Mouse (Mus musculus): ENCODE data around the gene Olfr539. TPM values are rescaled to one million over a fixed set of nuclear protein-coding genes. Genes with fewer than 3 reads are reported as not detected.
"Not testable (repeated sequence)": the region's sequence is repeated elsewhere in the genome, so short reads cannot be mapped to it uniquely, and the experiment has no call there.

Olfr539 gene
- total RNA-seq (2021) (under 1 TPM in 1 of 2 experiments, not detected in 1; 0.03 TPM), polyA plus RNA-seq (2012; rRNA removed) (not detected in 2 replicates)
- long read RNA-seq: 0 reads

GRCm38 (mm10) chr7:140659630-140660029 lies at the start of gene Olfr539:
Gene Olfr539, plus strand, starts transcription at chr7:140659930.
- no peak for DNase-seq

- not testable (repeated sequence) for DNase-seq
Measured at GRCm38 (mm10) chr7:140628670-140629069, 31.1 kb upstream of the Olfr539 start, which contains the start of gene Olfr61. Gene Olfr61, plus strand, starts transcription at chr7:140628970.

GRCm38 (mm10) chr7:140630559-140630958 lies 29.2 kb upstream of the Olfr539 start:
- no peak for DNase-seq

GRCm38 (mm10) chr7:140646152-140646551 lies 13.6 kb upstream of the Olfr539 start, which contains the start of gene Olfr53:
Gene Olfr53, plus strand, starts transcription at chr7:140646452.
- DNase-seq: no peak

GRCm38 (mm10) chr7:140670693-140671092 lies 11.0 kb downstream of the Olfr539 start:
- DNase-seq: not testable (repeated sequence)

GRCm38 (mm10) chr7:140675863-140676262 lies 16.1 kb downstream of the Olfr539 start:
- no peak for DNase-seq

- not testable (repeated sequence) for DNase-seq
Measured at GRCm38 (mm10) chr7:140679591-140679990, 19.9 kb downstream of the Olfr539 start.

- DNase-seq: no peak
Measured at GRCm38 (mm10) chr7:140681651-140682050, 21.9 kb downstream of the Olfr539 start, which contains the start of gene Olfr45. Gene Olfr45, plus strand, starts transcription at chr7:140681951.

GRCm38 (mm10) chr7:140696967-140697366 lies 37.2 kb downstream of the Olfr539 start, which contains the start of gene Olfr541:
Gene Olfr541, plus strand, starts transcription at chr7:140697267.
- DNase-seq: no peak

GRCm38 (mm10) chr7:140706348-140706747 lies 46.6 kb downstream of the Olfr539 start:
- no peak for DNase-seq

GRCm38 (mm10) chr7:140707536-140708284 lies 48.0 kb downstream of the Olfr539 start:
- DNase-seq: peak; percentile 3

GRCm38 (mm10) chr7:140717155-140718055 lies 57.7 kb downstream of the Olfr539 start:
- DNase-seq: peak; percentile 47

- peak; percentile 6 for DNase-seq
Measured at GRCm38 (mm10) chr7:140721095-140721494, 61.4 kb downstream of the Olfr539 start.

GRCm38 (mm10) chr7:140725558-140725957 lies 65.8 kb downstream of the Olfr539 start:
- no peak for DNase-seq

Other genes starting within 250 kb of the Olfr539 start
- not detected for gene Olfr532, start 238.3 kb upstream of the Olfr539 start, total RNA-seq (2021)
- not detected in 2 replicates for gene Olfr532, start 238.3 kb upstream of the Olfr539 start, polyA plus RNA-seq (2012; rRNA removed)
- not detected for gene Olfr533, start 196.6 kb upstream of the Olfr539 start, total RNA-seq (2021)
- not detected in 2 replicates for gene Olfr533, start 196.6 kb upstream of the Olfr539 start, polyA plus RNA-seq (2012; rRNA removed)
- not detected for gene Olfr535, start 175.7 kb upstream of the Olfr539 start, total RNA-seq (2021)
- gene Olfr535, start 175.7 kb upstream of the Olfr539 start, polyA plus RNA-seq (2012; rRNA removed): not detected in 2 replicates
- gene Olfr536, start 152.5 kb upstream of the Olfr539 start, total RNA-seq (2021): not detected
- gene Olfr536, start 152.5 kb upstream of the Olfr539 start, polyA plus RNA-seq (2012; rRNA removed): not detected in 2 replicates
- not detected for gene Olfr538, start 92.0 kb upstream of the Olfr539 start, total RNA-seq (2021)
- gene Olfr538, start 92.0 kb upstream of the Olfr539 start, polyA plus RNA-seq (2012; rRNA removed): not detected in 2 replicates
- gene Olfr46, start 58.7 kb upstream of the Olfr539 start, total RNA-seq (2021): not detected
- gene Olfr46, start 58.7 kb upstream of the Olfr539 start, polyA plus RNA-seq (2012; rRNA removed): not detected in 2 replicates
- not detected for gene Olfr61, start 31.0 kb upstream of the Olfr539 start, total RNA-seq (2021)
- gene Olfr61, start 31.0 kb upstream of the Olfr539 start, polyA plus RNA-seq (2012; rRNA removed): not detected in 2 replicates
- not detected for gene Olfr53, start 13.5 kb upstream of the Olfr539 start, total RNA-seq (2021)
- not detected in 2 replicates for gene Olfr53, start 13.5 kb upstream of the Olfr539 start, polyA plus RNA-seq (2012; rRNA removed)
- gene Olfr45, start 22.0 kb downstream of the Olfr539 start, total RNA-seq (2021): not detected
- gene Olfr45, start 22.0 kb downstream of the Olfr539 start, polyA plus RNA-seq (2012; rRNA removed): not detected in 2 replicates
- gene Olfr541, start 37.3 kb downstream of the Olfr539 start, total RNA-seq (2021): not detected
- gene Olfr541, start 37.3 kb downstream of the Olfr539 start, polyA plus RNA-seq (2012; rRNA removed): not detected in 2 replicates
- gene Cyp2e1, start 103.8 kb downstream of the Olfr539 start, total RNA-seq (2021): 1,000 to 10,000 TPM in 1 of 2 experiments, 100 to 1,000 TPM in 1; 264 to 1,313 TPM
- gene Cyp2e1, start 103.8 kb downstream of the Olfr539 start, polyA plus RNA-seq (2012; rRNA removed): 19.3 and 45.7 TPM in 2 replicates
- gene Syce1, start 127.9 kb downstream of the Olfr539 start, total RNA-seq (2021): not detected
- gene Syce1, start 127.9 kb downstream of the Olfr539 start, polyA plus RNA-seq (2012; rRNA removed): not detected in 2 replicates
- 1 to 10 TPM; 2.2 to 5.3 TPM for gene Zfp941, start 162.2 kb downstream of the Olfr539 start, total RNA-seq (2021)
- 0.08 and 0.29 TPM in 2 replicates for gene Zfp941, start 162.2 kb downstream of the Olfr539 start, polyA plus RNA-seq (2012; rRNA removed)
- 1 to 10 TPM in 1 of 2 experiments, not detected in 1; 1.7 TPM for gene Urah, start 175.1 kb downstream of the Olfr539 start, total RNA-seq (2021)
- 0.98 and 3.1 TPM in 2 replicates for gene Urah, start 175.1 kb downstream of the Olfr539 start, polyA plus RNA-seq (2012; rRNA removed)
- gene Scgb1c1, start 185.6 kb downstream of the Olfr539 start, total RNA-seq (2021): not detected
- gene Scgb1c1, start 185.6 kb downstream of the Olfr539 start, polyA plus RNA-seq (2012; rRNA removed): not detected in 2 replicates
- gene Odf3, start 187.9 kb downstream of the Olfr539 start, total RNA-seq (2021): under 1 TPM in 1 of 2 experiments, not detected in 1; 0.26 TPM
- 3.0 and 4.4 TPM in 2 replicates for gene Odf3, start 187.9 kb downstream of the Olfr539 start, polyA plus RNA-seq (2012; rRNA removed)
- not detected for gene Gm45785, start 196.4 kb downstream of the Olfr539 start, total RNA-seq (2021)
- gene Gm45785, start 196.4 kb downstream of the Olfr539 start, polyA plus RNA-seq (2012; rRNA removed): 0.44 and 0.46 TPM in 2 replicates
- 10 to 100 TPM; 60.4 to 66.4 TPM for gene Ric8a, start 197.0 kb downstream of the Olfr539 start, total RNA-seq (2021)
- 93.7 and 102 TPM in 2 replicates for gene Ric8a, start 197.0 kb downstream of the Olfr539 start, polyA plus RNA-seq (2012; rRNA removed)
- gene Bet1l, start 197.6 kb downstream of the Olfr539 start, total RNA-seq (2021): 10 to 100 TPM; 32.0 to 34.7 TPM
- 18.0 and 20.2 TPM in 2 replicates for gene Bet1l, start 197.6 kb downstream of the Olfr539 start, polyA plus RNA-seq (2012; rRNA removed)
- 100 to 1,000 TPM; 104 to 122 TPM for gene Psmd13, start 222.0 kb downstream of the Olfr539 start, total RNA-seq (2021)
- gene Psmd13, start 222.0 kb downstream of the Olfr539 start, polyA plus RNA-seq (2012; rRNA removed): 37.4 and 46.4 TPM in 2 replicates
- gene Sirt3, start 222.4 kb downstream of the Olfr539 start, total RNA-seq (2021): 10 to 100 TPM; 28.3 to 35.6 TPM
- gene Sirt3, start 222.4 kb downstream of the Olfr539 start, polyA plus RNA-seq (2012; rRNA removed): 41.2 and 47.4 TPM in 2 replicates
- 1,000 to 10,000 TPM; 1,499 to 1,761 TPM for gene Cox8b, start 240.5 kb downstream of the Olfr539 start, total RNA-seq (2021)
- gene Cox8b, start 240.5 kb downstream of the Olfr539 start, polyA plus RNA-seq (2012; rRNA removed): 454 and 875 TPM in 2 replicates

Data from adrenal gland, adult 2 months (tissue).